Mouse (Mus musculus): Measurements from ENCODE around the gene Ssty1. TPM values are rescaled to one million over a fixed set of nuclear protein-coding genes. Genes with fewer than 3 reads are reported as not detected.

Ssty1 gene
- not detected in 2 replicates for polyA plus RNA-seq (2012; rRNA removed)

GRCm38 (mm10) chrY:18088816-18089215 lies at the start of gene Ssty1:
Gene Ssty1, plus strand, starts transcription at chrY:18089116.

GRCm38 (mm10) chrY:18061712-18062111 lies 27.2 kb upstream of the Ssty1 start, which contains the start of gene Gm21764:
Gene Gm21764, minus strand, starts transcription at chrY:18061812.

Other genes with a start within 250 kb of the Ssty1 start
- not detected in 2 replicates for gene Gm21904, start 242.8 kb upstream of the Ssty1 start, polyA plus RNA-seq (2012; rRNA removed)
- gene Gm20772, start 214.4 kb upstream of the Ssty1 start, polyA plus RNA-seq (2012; rRNA removed), result not detected in 2 replicates
- gene Gm20831, start 214.4 kb upstream of the Ssty1 start, polyA plus RNA-seq (2012; rRNA removed), result not detected in 2 replicates
- gene Srsy, start 151.8 kb upstream of the Ssty1 start, polyA plus RNA-seq (2012; rRNA removed), result not detected in 2 replicates
- not detected in 2 replicates for gene Gm21764, start 27.3 kb upstream of the Ssty1 start, polyA plus RNA-seq (2012; rRNA removed)